Mouse (Mus musculus) T-helper 2 cell (primary cell): Measurements from ENCODE around the gene Hspa4.
"Not testable (repeated sequence)": the region's sequence is repeated elsewhere in the genome, so short reads cannot be mapped to it uniquely, and the experiment has no call there.

ENCODE experiments used
- in situ Hi-C: fragments of 300-600 bp; cut with MboI, MseI; formaldehyde crosslinking; loops from one replicate; pipeline ENCODE4 v1.15.1; 2025; ENCODE audit warnings: high pct_unique_total_duplicates

Gene Hspa4

GRCm38 (mm10) chr11:53300330-53301166, at the start of gene Hspa4:
TSS of gene Hspa4 (minus strand) at chr11:53300457.
- in situ Hi-C loops: no loop called here

- in situ Hi-C loops: no loop called here
Measured at GRCm38 (mm10) chr11:53345738-53346137, 45.5 kb upstream of the Hspa4 start.

GRCm38 (mm10) chr11:53345328-53345727, 45.1 kb upstream of the Hspa4 start:
- in situ Hi-C loops: no loop called here

DNA sequence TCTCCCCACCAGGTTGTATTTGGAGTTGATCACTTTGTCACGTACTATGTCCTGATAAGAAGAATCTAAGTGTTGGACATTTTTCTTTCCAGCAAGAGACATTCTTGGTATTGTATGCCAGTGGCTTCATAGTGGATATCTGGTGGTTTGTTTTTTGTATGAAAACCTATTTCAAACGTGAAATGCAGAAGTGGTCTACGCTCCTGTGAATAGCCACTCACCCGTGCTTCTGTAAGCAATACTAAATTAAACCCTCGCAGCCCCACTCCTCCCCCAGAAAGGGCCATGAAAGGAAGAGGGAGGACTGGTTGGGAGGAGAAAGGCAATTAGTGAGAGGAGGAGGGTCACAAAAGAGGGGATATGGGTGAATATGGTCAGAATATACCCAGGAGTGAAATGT, 42.5 kb upstream of the Hspa4 start:
- in situ Hi-C loops: no loop called here

DNA sequence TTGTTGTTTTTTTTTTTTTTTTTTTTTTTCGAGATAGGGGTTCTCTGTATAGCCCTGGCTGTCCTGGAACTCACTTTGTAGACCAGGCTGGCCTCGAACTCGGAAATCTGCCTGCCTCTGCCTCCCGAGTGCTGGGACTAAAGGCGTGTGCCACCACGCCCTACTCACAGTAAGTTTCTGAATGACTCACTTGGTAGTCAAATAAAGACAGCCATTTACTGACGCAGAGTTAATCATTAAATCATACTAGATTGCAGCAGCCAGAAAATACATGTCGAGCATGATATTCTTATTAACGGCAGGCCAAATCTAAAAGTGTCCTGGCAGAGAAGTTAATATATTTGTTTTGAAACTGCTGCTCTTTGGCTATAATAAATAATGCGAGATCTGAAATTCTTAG, 40.8 kb upstream of the Hspa4 start:
- in situ Hi-C loops: not testable (repeated sequence)

- in situ Hi-C loops: no loop called here
Measured at GRCm38 (mm10) chr11:53337684-53338083, 37.4 kb upstream of the Hspa4 start.

DNA sequence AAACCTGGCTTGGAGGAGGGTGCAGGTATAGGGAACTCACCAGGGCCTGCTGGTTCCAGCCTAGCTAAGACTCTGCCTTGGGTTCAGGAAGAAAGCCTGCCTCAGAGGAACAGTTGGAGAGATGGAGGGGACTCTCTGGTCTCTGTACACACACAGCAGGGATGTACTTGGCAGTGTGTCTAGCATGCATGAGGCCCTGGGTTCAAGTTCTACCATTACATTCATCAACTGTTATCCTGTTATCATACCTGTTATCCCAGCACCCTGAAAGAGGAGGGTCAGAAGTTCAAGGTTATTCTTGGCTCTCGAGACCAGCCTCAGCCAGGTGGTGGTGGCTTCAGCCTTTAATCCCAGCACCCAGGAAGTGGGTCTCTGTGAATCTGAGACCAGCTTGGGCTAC, 36.7 kb upstream of the Hspa4 start:
- in situ Hi-C loops: no loop called here

- in situ Hi-C loops: no loop called here
Measured at GRCm38 (mm10) chr11:53336182-53336571, 35.9 kb upstream of the Hspa4 start.

DNA sequence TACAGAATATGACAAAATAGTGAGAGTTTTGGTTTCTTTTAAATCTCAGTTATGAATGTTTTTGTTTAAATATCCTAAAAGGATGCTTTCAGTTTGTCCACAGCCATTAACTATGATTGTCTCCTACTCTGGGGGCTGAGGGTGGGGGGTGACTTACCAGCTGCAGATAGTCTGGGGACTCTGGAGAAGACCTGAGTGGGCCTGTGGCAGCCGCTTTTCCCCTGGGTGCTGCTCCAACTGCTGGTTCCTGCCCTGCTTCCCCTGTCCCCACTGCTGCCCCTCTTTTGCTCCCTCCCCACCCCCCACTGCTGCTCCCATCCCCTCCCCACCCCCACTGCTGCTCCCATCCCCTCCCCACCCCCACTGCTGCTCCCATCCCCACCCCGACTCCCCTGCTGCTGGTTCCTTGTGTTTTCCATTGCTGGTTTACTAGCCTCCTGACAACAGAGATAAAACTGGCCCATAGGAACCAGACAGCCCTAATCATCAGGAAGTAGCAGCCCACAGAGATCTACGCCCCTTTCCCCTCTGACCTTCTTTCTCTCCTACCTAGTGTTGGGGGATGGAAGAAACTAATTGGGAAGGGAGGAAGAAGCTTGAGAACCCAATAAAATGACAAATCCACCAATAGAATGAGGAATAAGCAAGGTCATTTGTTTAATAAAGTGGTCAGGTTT, 35.4 kb upstream of the Hspa4 start:
- in situ Hi-C loops: no loop called here

GRCm38 (mm10) chr11:53332076-53332680, 31.9 kb upstream of the Hspa4 start:
- in situ Hi-C loops: no loop called here

- in situ Hi-C loops: no loop called here
Measured at GRCm38 (mm10) chr11:53331121-53331520, 30.9 kb upstream of the Hspa4 start.

- in situ Hi-C loops: no loop called here
Measured at GRCm38 (mm10) chr11:53330325-53330724, 30.1 kb upstream of the Hspa4 start.

DNA sequence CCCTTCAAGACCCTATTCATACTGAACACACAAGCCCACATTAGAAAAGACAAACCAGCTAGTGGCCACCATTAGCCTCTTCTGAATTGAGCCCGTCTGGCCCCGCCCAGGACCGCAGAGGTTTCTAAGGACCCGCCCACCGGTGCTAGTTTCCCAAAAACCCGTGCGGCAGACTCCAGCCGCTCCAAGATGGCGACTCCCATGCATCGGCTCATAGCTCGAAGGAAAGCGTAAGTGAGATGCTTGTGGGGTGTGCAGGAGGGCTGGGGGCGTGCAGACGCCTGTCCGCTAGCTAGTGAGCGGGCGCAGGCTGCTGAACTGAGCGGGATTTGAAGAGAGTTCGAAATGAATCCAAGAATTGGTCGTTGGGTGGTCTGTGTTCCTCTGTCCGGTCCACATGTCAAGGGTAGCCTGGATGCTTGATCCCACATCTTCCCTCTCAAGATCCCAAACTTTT, 24.3 kb upstream of the Hspa4 start, which contains the start of gene Zcchc10:
TSS of gene Zcchc10 (plus strand) at position 168 of the 457 bp plus-strand sequence.
- in situ Hi-C loops: no loop called here

DNA sequence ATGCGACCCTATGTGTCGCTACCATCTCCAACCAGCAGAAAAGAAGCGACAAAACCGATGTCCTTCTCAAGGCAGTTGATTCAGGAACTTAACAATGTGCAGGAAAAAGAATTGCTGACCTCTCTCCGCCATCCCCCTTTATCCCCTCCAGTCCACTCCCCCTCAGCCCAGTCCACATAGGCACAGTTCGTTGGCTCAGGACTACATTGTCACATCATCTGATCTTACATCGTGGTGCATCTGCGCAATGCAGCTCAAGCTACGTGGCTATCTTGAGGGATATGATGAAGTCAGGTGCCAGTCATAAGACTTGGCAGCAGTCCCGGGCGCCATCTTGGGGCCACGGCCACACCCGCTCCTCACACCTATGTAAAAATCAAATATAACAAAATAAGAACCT, 19.6 kb upstream of the Hspa4 start:
- in situ Hi-C loops: not testable (repeated sequence)

DNA sequence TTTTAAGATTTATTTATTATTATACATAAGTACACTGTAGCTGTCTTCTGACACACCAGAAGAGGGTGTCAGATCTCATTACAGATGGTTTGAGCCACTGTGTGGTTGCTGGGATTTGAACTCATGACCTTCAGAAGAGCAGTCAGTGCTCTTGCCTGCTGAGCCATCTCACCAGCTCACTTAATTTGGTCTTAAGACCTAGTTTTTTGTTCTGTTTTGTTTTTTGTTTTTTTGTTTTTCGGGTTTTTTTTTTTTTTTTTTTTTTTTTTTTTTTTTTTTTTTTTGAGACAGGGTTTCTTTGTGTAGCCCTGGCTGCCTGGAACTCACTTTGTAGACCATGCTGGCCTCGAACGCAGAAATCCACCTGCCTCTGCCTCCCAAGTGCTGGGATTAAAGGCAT, 18.3 kb upstream of the Hspa4 start:
- in situ Hi-C loops: not testable (repeated sequence)

DNA sequence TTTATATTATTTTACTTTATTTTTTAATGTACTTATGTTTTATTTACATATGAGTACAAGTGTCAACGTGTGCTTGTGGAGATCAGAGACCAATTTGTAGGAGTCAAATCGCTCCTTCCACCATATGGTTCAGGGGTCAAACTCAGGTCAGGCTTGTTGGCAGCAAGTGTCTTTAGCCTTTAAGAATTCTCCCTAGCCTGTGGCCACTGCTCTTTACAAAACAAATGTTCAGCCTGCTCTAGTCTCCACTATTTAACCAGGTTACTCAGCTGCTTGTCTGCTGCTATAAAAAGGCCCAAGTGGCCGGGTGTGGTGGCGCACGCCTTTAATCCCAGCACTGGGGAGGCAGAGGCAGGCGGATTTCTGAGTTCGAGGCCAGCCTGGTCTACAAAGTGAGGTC, 17.8 kb upstream of the Hspa4 start:
- in situ Hi-C loops: no loop called here

DNA sequence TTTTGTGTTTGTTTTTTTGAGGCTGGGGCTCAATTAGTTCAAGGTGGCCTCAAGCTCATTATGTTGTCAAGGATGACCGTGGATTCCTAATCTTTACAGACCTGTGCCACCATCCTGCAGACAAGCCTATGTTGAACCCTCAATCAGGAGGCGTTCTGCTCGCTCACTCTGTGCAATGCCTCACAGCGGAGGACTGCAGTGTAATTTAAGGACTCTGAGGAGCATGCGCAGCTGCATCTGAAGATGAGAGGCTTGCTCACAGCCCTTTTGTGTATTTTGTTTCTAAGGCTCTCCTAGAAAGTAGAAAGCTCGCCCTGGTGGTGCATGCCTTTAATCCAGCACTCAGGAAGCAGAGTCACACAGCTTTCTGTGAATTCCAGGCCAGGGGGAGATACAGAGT, 16.7 kb upstream of the Hspa4 start:
- in situ Hi-C loops: no loop called here

GRCm38 (mm10) chr11:53314770-53315173, 14.5 kb upstream of the Hspa4 start:
- in situ Hi-C loops: no loop called here

- in situ Hi-C loops: not testable (repeated sequence)
Measured at GRCm38 (mm10) chr11:53312823-53313222, 12.6 kb upstream of the Hspa4 start.

DNA sequence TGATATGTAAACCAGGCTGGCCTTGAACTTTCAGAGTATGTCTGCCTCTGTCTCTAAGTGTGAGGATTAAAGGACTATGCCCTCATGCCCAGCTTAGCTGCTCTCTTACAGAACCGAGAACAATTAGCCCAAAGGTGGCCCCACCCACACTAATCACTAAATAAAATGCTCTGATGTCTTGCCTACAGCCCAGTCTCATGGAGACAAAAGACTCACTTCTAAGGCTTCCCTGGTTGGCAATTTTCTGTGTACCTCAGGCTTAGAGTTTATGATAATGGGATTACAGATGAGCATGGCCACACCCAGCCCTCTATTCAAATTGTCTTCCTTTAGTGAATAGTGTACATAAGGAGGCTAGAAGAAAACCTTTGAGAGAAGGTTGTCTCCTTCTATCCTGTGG, 11.1 kb upstream of the Hspa4 start:
- in situ Hi-C loops: no loop called here

- in situ Hi-C loops: no loop called here
Measured at GRCm38 (mm10) chr11:53308884-53309310, 8.6 kb upstream of the Hspa4 start.

GRCm38 (mm10) chr11:53308251-53308864, 8.1 kb upstream of the Hspa4 start:
- in situ Hi-C loops: no loop called here
